Mouse (Mus musculus): ENCODE data around the gene Bcr. TPM values are rescaled to one million over a fixed set of nuclear protein-coding genes. Genes with fewer than 3 reads are reported as not detected.

Gene Bcr
- polyA plus RNA-seq, 1 experiment from 2014 or later, result 15.1 TPM

DNA sequence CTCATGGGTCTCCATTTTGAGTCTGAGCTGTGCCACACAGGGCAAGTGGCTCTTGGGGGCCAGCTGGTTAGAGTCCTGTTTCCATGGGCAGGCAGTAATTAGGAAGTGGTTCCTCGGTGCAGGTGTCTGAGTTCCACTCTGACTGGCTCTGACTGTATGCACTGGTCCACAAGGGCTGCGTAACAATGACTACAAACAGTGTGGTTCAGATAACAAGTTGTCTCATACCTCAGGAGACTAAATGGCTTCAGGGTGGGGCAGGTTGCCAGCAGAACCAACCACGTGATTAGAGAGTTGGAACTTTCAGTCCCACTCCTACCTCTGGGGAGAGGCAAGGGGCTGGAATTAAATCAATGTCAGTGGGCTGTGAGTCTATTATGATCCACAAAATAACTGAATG lies 59.0 kb downstream of the Bcr start:
- Histone ChIP-seq H3K4me1 (replicated peaks) (peaks cover 41% of the 10 kb centered on the region), H3K27me3 (no peaks in the 10 kb centered on the region), H3K4me3 (no peak overlapping the region), H3K9ac (no peak overlapping the region), H3K27ac (no peak overlapping the region), H3K9me3 (no peaks in the 10 kb centered on the region), H3K36me3 (0 out of 2 replicates have a peak, but pooled peaks cover 3% of the 10 kb centered on the region), H3K4me2 (no peak overlapping the region)
- no peak; the same call in 1 of the 2 replicates for ATAC-seq (ENCODE audit: low FRiP score)
- 79% methylated on average over 3 of the region's 3 CpGs for WGBS

DNA sequence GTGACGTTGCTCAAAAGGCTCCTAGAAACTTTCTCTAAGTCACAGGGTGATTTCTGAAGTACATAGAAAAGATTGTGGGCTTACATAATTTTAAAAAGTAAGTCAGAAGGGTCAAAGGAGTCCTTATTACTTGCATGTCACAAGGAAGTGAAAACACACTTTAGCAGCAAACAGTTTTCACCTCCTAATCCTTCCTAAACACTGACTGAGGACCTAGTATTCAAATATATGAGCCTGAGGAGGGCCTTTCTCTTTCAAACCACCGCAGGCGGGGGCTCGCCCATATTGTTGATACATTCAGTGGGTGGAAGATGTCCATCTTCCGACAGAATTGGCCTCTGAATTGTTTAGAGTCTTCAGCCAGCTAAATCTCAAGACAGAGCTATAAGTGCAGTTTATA lies 59.8 kb downstream of the Bcr start:
- peaks cover 36% of the 10 kb centered on the region for H3K4me1 ChIP-seq (replicated peaks)
- H3K27ac ChIP-seq, result no peak overlapping the region
- 81% methylated on average over 5 of the region's 5 CpGs for WGBS
- no peak overlapping the region for H3K9ac ChIP-seq
- no peak overlapping the region for H3K4me3 ChIP-seq
- no peaks in the 10 kb centered on the region for H3K27me3 ChIP-seq
- ATAC-seq (ENCODE audit: low FRiP score), result no peak
- H3K9me3 ChIP-seq, result no peaks in the 10 kb centered on the region
- peaks cover 7% of the 10 kb centered on the region for H3K36me3 ChIP-seq
- H3K4me2 ChIP-seq, result no peak overlapping the region

DNA sequence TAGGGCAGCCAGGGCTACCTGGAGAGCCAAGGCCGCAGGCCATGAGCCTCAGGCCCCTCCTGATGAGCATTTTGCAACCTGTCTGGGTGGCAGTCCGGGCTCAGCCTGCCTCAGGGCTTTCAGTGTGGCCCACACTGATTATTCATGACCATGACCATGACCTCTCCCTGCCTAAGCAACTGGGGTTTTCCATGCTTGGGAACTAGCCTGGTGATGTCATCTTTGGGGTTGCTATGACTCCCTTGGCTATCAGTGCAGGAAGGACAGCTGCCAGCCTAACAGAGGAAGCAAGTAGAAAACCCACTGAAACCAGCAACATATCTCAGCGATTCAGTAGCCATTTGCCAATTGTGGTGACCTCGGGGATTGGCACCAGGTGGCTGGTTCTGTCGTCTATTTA lies 60.6 kb downstream of the Bcr start:
- Histone ChIP-seq H3K4me2 (no peak overlapping the region), H3K36me3 (peaks cover 16% of the 10 kb centered on the region), H3K27ac (no peak overlapping the region; the same call in 1 of the 2 replicates), H3K4me3 (no peak overlapping the region), H3K4me1 (replicated peaks) (peaks cover 28% of the 10 kb centered on the region), H3K9me3 (no peaks in the 10 kb centered on the region), H3K27me3 (no peaks in the 10 kb centered on the region), H3K9ac (no peak overlapping the region)
- 48% methylated on average over 5 of the region's 5 CpGs for WGBS
- ATAC-seq (ENCODE audit: low FRiP score), result peak; percentile 50

DNA sequence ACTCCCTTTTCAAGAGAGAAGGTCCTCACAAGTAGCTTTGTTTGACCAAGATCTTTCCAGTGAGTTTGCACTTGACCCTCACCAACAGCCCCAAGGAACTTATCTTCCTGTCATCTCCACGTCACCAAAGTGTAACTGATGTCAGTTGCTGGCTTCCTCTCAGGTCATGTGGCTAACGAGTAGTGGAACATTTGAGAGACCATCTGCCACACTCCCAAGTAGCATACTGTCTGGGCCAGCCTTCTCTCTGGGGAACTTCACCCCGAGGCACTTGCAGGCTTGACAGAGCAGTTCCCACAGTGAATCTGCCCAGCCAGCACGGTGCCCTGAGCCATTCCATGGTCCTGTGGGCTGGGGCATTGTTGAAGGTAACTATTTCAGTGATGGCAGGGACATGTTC lies 65.2 kb downstream of the Bcr start:
- WGBS, result 51% methylated on average over 4 of the region's 4 CpGs
- Histone ChIP-seq H3K4me1 (replicated peaks) (peaks cover 13% of the 10 kb centered on the region), H3K27me3 (no peaks in the 10 kb centered on the region), H3K9ac (no peak overlapping the region), H3K4me3 (no peak overlapping the region), H3K36me3 (peaks cover 40% of the 10 kb centered on the region), H3K9me3 (no peaks in the 10 kb centered on the region), H3K27ac (no peak overlapping the region; the same call in 1 of the 2 replicates), H3K4me2 (no peak overlapping the region)
- ATAC-seq (ENCODE audit: low FRiP score), result no peak

DNA sequence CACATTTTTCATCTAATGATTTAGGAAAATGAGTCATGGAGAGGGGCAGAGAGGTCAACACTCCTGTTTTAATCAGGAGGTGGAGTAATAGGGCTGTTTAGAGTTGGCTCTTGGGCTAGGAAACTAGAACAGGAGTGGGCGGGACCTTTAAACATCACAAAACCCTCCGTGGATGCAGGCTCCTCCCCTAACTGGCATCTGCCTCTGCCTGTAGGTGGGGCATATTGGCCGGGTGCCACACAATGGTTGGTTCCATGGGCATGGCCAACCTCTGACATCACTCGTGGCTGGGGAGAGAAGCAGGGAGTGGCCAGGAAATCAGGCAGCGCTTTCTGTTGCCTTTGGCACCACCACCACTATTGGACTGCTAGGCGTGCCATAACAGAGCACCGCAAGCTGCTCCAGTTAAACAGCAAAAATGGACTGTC lies 68.9 kb downstream of the Bcr start:
- Histone ChIP-seq H3K36me3 (peaks cover 70% of the 10 kb centered on the region), H3K4me3 (no peak overlapping the region), H3K9me3 (no peaks in the 10 kb centered on the region), H3K27ac (no peak overlapping the region), H3K9ac (no peak overlapping the region), H3K4me2 (no peak overlapping the region), H3K27me3 (no peaks in the 10 kb centered on the region), H3K4me1 (replicated peaks) (no peaks in the 10 kb centered on the region)
- no peak for ATAC-seq (ENCODE audit: low FRiP score)
- WGBS, result 85% methylated on average over 7 of the region's 7 CpGs

DNA sequence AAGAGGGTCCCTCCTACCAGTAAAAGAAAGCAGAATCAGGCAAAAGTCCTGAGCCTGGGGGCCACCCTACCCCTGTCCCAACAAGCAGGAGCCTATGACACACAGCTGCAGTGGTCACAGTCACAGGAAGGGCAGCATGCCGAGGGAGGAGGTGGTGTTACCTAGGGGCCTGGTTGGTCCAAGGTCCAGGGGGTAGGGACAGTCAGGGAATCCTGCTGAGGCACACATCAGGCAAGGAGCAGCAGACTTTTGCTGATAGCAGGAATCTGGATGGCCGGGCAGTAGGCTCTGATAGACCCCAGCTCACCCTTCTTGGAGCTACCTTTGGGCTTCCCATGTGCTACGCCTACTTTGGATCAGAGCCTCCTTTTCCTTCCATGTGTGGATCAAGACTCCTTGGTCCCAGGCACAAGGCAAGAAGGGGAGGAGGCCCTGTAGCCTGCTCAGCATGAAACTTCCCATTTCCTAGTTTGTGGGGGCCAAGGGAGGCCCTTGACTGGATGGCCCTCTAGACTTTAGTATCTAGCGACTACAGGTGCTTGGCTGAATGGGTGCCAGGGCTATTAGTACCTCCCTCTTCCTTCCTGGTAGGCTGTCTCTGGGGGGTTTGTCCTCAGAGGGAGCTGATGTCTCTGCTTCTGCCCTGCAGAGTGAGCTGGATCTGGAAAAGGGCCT lies 70.1 kb downstream of the Bcr start:
- ATAC-seq (ENCODE audit: low FRiP score), result no peak
- H3K36me3 ChIP-seq, result peaks cover 64% of the 10 kb centered on the region
- 90% methylated on average over 4 of the region's 4 CpGs for WGBS
- no peak overlapping the region for H3K4me2 ChIP-seq
- no peak overlapping the region for H3K27ac ChIP-seq
- H3K4me3 ChIP-seq, result no peak overlapping the region
- H3K27me3 ChIP-seq, result no peaks in the 10 kb centered on the region
- H3K4me1 ChIP-seq (replicated peaks), result peaks cover 10% of the 10 kb centered on the region
- H3K9me3 ChIP-seq, result no peaks in the 10 kb centered on the region
- no peak overlapping the region for H3K9ac ChIP-seq

DNA sequence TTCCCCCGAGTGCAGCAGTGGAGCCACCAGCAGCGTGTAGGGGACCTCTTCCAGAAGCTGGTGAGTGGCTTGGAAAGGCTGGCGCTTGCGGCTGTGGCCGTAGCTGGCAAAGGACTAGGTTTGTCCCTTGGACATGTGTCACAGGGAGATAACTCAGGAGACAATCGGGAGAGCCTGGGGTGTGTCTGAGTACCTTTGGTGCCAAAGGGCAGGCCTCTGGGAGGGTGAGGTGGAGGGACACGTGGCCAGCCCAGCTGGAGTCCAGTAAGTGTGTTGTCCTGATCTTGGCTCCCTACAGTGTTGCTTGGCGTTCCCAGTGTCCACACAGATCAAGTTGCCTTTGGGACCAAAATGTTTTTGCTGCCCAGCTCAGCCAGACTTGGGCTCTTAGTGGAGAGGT lies 71.2 kb downstream of the Bcr start:
- H3K4me2 ChIP-seq, result no peak overlapping the region
- peaks cover 14% of the 10 kb centered on the region for H3K4me1 ChIP-seq (replicated peaks)
- ATAC-seq (ENCODE audit: low FRiP score), result no peak
- no peaks in the 10 kb centered on the region for H3K9me3 ChIP-seq
- H3K4me3 ChIP-seq, result no peak overlapping the region
- H3K27me3 ChIP-seq, result no peaks in the 10 kb centered on the region
- no peak overlapping the region for H3K9ac ChIP-seq
- no peak overlapping the region for H3K27ac ChIP-seq
- H3K36me3 ChIP-seq, result peaks cover 64% of the 10 kb centered on the region
- 72% methylated on average over 8 of the region's 8 CpGs for WGBS

DNA sequence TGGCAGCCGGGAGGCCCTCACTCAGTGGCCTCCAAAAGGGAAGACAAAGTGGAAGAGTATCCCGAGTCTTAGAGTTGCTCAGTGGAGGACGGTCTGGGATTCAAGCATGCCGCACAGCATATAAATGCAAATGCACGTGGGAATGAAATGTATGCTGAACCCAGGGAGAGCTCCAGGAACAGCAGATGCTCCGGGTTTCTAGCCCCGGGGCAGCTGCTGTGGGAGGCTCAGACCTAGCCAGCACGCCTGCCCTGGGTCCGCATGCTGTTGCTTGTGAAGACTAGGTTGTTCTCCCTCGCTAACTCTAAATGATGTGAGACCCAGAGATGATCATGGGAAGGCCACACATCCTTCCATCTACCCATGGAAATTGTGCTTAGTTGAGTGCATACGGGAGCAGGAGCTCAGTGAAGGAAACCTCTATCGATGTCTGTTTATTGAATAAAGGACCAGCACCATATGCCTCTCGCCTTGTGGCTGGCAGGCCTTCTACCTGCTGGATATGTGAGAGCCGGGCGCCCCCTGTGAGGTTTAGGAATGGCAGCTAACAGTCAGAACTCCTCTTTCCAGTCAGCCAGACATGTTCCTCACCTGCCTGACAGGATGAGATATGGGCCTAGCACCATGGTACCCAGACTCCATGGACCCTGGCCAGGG lies 74.6 kb downstream of the Bcr start:
- Histone ChIP-seq H3K9me3 (no peaks in the 10 kb centered on the region), H3K9ac (no peak overlapping the region), H3K4me1 (replicated peaks) (peaks cover 14% of the 10 kb centered on the region), H3K27me3 (no peaks in the 10 kb centered on the region), H3K4me2 (no peak overlapping the region), H3K36me3 (peaks cover 79% of the 10 kb centered on the region), H3K27ac (peak overlapping the region; percentile 19; the same call in 1 of the 2 replicates), H3K4me3 (no peak overlapping the region)
- 64% methylated on average over 15 of the region's 15 CpGs for WGBS
- peak; percentile 34; the same call in 1 of the 2 replicates for ATAC-seq (ENCODE audit: low FRiP score)

DNA sequence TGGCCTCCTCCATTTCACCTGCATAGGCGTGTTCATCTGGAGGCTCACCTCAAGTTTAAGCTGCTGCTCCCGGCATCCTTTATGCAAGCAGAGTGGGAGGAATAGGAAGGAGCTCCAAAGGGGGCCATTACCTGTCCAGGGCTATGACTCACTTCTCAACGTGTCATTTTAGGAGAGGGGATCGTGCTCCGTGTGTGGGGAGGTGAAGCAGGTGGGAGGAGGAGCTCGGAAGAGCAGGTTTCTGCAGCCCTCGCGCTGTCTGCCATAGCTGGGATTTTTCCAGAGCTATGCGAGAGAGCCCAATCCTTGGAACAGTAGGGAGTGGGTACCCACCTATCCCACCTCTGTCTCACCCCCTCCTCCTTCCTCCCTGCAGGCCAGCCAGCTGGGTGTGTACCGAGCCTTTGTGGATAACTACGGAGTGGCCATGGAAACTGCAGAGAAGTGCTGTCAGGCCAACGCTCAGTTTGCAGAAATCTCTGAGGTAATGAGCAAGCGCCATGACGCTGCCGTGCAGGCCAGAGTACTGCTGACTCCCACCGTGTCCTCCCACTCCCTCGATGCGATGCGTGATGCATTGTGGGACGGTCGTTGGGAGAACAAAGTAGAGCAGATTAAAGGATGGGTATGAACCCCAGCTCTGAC lies 75.2 kb downstream of the Bcr start:
- peaks cover 14% of the 10 kb centered on the region for H3K4me1 ChIP-seq (replicated peaks)
- peak overlapping the region; percentile 19; the same call in 1 of the 2 replicates for H3K27ac ChIP-seq
- H3K27me3 ChIP-seq, result no peaks in the 10 kb centered on the region
- H3K9me3 ChIP-seq, result no peaks in the 10 kb centered on the region
- WGBS, result 83% methylated on average over 21 of the region's 21 CpGs
- ATAC-seq (ENCODE audit: low FRiP score), result peak; percentile 25; the same call in 1 of the 2 replicates
- H3K9ac ChIP-seq, result no peak overlapping the region
- H3K36me3 ChIP-seq, result peaks cover 81% of the 10 kb centered on the region
- H3K4me3 ChIP-seq, result no peak overlapping the region
- H3K4me2 ChIP-seq, result no peak overlapping the region

DNA sequence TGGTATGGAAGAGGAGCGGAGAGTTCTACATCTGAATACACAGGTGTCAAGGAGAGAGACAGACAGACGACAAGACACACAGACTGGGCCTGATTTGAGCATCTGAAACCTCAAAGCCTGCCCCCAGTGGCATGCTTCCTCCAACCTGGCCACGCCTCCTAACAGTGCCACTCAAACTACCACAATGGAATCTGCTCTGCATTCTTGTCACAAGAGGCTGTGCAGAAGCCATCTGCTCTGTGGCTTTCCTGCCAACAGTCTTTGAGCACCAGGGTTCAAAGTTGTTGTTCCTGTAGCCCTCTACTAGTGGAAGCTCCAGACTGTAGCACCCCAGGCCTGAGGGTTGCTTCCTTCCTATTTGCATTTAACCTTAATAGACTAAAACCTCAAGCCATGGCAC lies 76.8 kb downstream of the Bcr start:
- H3K27me3 ChIP-seq, result no peaks in the 10 kb centered on the region
- H3K9me3 ChIP-seq, result no peaks in the 10 kb centered on the region
- no peak overlapping the region for H3K9ac ChIP-seq
- H3K36me3 ChIP-seq, result peaks cover 85% of the 10 kb centered on the region
- H3K4me1 ChIP-seq (replicated peaks), result peaks cover 14% of the 10 kb centered on the region
- no peak overlapping the region for H3K4me3 ChIP-seq
- ATAC-seq (ENCODE audit: low FRiP score), result 0 out of 2 replicates have a peak, but pooled peaks have one; percentile 22
- 66% methylated on average over 3 of the region's 3 CpGs for WGBS
- H3K27ac ChIP-seq, result no peak overlapping the region; the same call in 1 of the 2 replicates
- no peak overlapping the region for H3K4me2 ChIP-seq

DNA sequence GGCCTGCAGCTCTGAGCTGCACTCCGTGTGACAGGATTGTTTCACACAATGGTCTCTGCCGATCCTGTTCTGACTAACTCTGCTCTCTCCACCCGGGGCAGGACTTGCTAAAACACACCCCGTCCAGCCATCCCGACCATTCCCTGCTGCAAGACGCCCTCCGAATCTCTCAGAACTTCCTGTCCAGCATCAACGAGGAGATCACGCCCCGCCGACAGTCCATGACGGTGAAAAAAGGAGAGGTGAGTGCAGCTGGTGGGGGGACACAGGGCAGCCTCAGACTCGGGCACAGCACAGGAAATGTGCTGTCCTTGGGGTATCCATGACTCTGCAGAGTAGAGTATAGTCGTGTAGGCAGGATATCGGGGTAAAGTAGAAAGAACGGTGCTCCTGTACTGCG lies 84.8 kb downstream of the Bcr start:
- peaks cover 96% of the 10 kb centered on the region for H3K36me3 ChIP-seq

DNA sequence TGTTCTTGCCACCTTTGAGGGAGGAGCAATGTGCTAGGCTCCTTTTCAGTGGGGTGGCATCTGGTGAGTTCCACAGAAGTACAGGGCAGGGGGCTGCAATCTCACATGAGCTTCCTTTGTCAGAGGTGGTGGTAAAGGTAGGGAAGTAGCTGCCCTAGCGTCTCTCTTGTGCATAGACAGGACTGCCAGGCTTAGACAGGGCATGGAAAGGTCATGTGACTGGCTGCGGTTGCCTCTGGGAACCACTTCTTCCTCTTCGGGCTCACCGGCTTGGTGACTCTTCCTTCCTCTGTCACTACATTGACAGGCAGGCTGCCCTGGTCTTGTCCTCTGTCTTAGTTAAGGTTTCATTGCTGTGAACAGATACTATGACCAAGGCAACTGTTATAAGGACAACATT lies 85.6 kb downstream of the Bcr start:
- H3K27ac ChIP-seq, result no peak overlapping the region
- H3K4me2 ChIP-seq, result no peak overlapping the region
- no peak for ATAC-seq (ENCODE audit: low FRiP score)
- no peak overlapping the region for H3K4me3 ChIP-seq
- WGBS, result 83% methylated on average over 4 of the region's 4 CpGs
- peaks cover 93% of the 10 kb centered on the region for H3K36me3 ChIP-seq
- H3K27me3 ChIP-seq, result no peaks in the 10 kb centered on the region
- H3K4me1 ChIP-seq (replicated peaks), result 0 out of 2 replicates have a peak, but pooled peaks cover 4% of the 10 kb centered on the region
- H3K9ac ChIP-seq, result no peak overlapping the region
- no peaks in the 10 kb centered on the region for H3K9me3 ChIP-seq

More for the DNA sequence above, 84.8 kb downstream of the Bcr start:
- Histone ChIP-seq H3K9ac (no peak overlapping the region), H3K4me1 (replicated peaks) (no peaks in the 10 kb centered on the region), H3K27me3 (no peaks in the 10 kb centered on the region), H3K4me2 (no peak overlapping the region), H3K4me3 (no peak overlapping the region), H3K27ac (no peak overlapping the region), H3K9me3 (no peaks in the 10 kb centered on the region)
- ATAC-seq (ENCODE audit: low FRiP score), result no peak
- WGBS, result 88% methylated on average over 17 of the region's 17 CpGs
